Mouse (Mus musculus): ENCODE measurements around the gene Cog3.
A peak's percentile ranks its signal among the peaks of the same experiment; 100 is the strongest.

Cog3 gene

GRCm38 (mm10) chr14:75761028-75761805, 6.9 kb upstream of the Cog3 start:
- peak; percentile 45 for DNase-seq (ENCODE audit: low spot score)

- no peak for DNase-seq (ENCODE audit: low spot score)
Observed at GRCm38 (mm10) chr14:75758401-75758800, 4.1 kb upstream of the Cog3 start.

GRCm38 (mm10) chr14:75757821-75758220, 3.5 kb upstream of the Cog3 start:
- no peak for DNase-seq (ENCODE audit: low spot score)

- DNase-seq (ENCODE audit: low spot score) = no peak
Observed at GRCm38 (mm10) chr14:75756971-75757370, 2.7 kb upstream of the Cog3 start.

DNA sequence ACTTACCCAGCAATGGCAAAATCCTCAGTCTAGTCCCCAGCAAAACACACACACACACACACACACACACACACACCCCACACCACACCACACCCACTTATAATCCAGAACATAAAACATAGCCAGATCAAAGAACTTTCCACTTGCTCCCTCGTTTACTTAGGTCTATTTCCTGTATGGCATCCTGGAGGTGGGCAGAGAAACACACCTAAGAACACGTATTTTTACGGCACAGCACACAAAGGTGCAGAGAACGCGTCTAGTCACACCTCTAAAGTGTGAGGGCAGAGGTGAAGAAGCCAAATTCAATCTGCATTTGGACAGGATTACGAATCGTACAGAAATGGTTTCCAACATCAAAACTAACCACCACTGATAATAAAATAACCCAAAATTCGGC, 1.1 kb downstream of the Cog3 start:
- peak; percentile 34 for DNase-seq (ENCODE audit: low spot score)

DNA sequence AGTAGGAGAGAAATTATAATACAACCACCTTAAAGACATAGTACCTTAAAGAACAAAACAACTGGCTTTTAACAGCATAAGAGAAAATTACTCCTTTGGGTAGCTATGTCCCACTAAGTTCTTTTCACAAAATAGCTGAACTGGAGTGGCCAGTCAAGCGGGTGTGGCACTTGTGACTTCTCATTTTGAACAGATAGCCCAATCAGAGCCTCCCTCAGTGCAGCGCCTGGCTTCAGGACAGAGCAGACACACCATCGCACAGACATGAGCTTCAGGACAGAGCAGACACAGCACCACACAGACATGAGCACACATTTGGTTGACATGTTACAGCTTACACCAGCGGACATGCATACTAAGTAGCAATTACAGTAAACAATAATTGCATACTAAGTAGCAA, 3.3 kb downstream of the Cog3 start:
- DNase-seq (ENCODE audit: low spot score) = no peak

DNA sequence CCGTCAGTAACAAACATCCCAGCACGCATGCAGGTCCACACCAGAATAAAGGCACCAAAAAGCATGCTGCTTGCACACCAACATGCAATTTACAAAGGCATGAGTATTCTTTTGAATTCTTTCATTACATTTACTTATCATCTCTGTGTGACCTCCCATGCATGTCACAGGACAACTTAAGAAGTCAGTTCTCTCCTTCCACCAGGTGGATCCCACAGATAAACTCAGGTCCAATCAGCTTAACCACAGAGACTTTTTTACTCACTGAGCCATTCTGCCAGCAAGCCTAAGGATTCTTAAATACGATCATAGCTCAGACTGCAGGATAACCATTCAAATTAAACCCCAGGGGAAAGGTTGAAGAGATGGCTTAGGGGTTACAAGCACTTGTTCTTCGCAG, 5.2 kb downstream of the Cog3 start:
- DNase-seq (ENCODE audit: low spot score) = no peak

DNA sequence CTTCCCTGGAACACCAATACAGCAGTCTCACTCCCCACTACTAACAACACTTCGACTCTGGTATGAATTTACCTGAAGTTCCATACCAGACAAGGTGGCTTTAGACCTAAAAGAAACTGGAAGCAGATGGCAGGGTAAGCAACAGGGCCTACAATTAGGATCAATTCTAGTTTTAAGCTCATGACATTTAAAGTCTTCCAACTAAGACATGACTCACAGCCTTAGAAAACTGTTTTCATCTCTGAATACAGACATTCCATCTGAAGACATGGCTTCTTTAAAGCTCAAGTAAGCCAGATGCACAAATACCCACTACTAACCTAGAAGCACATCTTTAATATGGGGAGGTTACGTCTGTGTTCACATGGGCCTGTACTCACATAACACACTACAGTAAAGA, 6.4 kb downstream of the Cog3 start:
- no peak for DNase-seq (ENCODE audit: low spot score)

DNA sequence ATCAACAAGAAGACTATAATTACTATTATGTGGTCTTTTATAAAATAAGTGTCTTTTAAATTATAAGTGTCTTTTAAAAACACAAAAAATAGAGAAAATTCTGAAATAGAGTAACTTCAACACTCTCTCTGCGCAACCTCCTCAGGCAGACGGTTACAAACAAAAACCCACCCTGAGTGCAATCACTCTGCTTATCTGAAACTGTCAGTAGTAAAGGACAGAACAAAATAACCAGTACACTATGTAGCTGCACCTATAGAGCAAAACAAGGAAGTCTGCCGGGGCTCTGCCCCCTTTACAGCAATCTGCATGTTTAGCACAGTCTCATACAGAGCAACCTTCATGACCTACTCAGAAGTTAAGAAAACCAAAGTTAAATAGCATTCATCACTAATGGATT, 12.4 kb downstream of the Cog3 start:
- DNase-seq (ENCODE audit: low spot score) = no peak

- DNase-seq (ENCODE audit: low spot score) = no peak
Observed at GRCm38 (mm10) chr14:75735597-75735996, 18.7 kb downstream of the Cog3 start.

GRCm38 (mm10) chr14:75732631-75733030, 21.7 kb downstream of the Cog3 start:
- no peak for DNase-seq (ENCODE audit: low spot score)

GRCm38 (mm10) chr14:75731361-75731760, 23.0 kb downstream of the Cog3 start:
- DNase-seq (ENCODE audit: low spot score) = no peak

- no peak for DNase-seq (ENCODE audit: low spot score)
Observed at GRCm38 (mm10) chr14:75728111-75728510, 26.2 kb downstream of the Cog3 start.

GRCm38 (mm10) chr14:75727046-75727445, 27.3 kb downstream of the Cog3 start:
- no peak for DNase-seq (ENCODE audit: low spot score)

GRCm38 (mm10) chr14:75722816-75723215, 31.5 kb downstream of the Cog3 start:
- no peak for DNase-seq (ENCODE audit: low spot score)

DNA sequence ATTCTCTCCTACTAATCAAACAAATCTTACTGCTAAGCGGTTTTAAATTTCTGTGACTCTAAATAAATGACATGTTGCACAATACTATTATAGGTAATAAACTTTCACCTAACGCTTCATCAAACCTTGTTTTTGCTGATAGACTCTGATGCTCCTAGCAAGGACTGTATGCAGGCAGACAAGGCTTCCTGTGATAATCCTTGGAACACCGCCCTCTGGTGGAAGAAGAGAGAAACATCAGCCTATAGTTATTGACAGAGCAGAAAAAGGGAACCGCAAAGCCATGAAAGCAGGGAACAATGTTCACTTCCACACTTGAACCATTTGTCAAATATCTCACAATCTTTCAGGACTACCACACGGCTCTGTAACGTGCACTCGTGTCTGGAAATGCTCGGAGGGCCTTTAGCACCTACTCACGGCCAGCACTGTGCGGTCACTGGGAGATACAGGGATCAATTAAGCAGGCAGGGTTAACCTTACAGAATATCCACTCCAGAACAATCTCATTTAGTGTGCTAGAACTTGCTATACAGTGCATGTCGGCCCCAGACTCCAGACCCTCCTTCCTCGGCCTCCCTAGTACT, 32.2 kb downstream of the Cog3 start:
- peak; percentile 62 for DNase-seq (ENCODE audit: low spot score)

- DNase-seq (ENCODE audit: low spot score) = no peak
Observed at GRCm38 (mm10) chr14:75720121-75720520, 34.2 kb downstream of the Cog3 start.

GRCm38 (mm10) chr14:75716410-75716809, 37.9 kb downstream of the Cog3 start:
- DNase-seq (ENCODE audit: low spot score) = no peak

DNA sequence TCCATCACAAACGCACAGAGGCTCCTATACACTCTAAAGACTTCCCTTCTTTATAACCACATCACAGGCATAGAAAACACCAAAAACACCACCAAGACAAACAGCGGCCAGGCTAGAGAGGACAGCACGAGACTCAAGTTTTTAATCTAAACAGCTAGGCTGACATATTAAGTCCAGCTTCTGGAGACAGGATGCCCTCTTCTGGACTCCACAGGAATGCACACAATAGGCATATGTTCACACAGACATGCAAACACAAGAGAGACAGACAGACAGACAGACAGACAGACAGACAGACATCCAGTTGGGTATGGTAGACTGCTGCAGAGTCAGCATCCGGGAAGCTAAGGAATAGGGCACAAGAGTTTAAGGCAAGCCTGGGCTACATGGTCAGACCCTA, 40.7 kb downstream of the Cog3 start:
- no peak for DNase-seq (ENCODE audit: low spot score)

DNA sequence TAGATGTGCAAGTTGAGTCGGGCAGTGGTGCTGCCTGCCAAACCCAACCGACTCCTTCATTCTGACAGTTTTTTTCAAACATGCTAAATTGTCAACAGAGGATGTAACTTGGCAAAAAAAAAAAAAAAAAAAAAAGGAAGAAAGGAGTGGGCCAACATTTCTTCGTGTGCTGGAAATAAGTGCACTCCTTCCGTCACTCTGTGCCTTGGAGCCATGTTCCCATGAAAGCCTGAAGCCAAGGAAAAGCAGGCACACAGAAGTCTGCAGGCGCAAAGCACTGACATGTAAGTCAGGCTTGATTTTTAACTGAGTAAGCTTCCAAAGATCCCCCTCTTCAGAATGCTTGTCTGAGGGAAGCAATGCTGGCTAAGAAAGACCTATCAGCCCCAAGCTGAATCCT, 41.6 kb downstream of the Cog3 start:
- no peak for DNase-seq (ENCODE audit: low spot score)

DNA sequence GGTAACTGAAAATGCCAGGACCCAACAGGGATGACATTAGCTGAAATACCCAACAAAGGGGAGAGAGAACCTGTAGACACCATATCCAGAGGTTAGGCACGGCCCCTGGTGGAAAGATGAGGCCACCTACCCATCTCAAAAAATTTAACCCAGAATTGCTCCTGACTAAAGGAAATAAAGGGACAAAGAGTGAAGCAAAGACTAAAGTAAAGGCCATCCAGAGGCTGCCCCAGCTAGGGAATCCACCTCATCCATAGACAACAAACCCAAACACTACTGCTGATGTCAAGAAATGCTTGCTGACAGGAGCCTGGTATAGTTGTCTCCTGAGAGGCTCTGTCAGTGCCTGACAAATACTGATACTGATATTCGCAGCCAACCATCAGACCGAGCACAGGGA, 42.6 kb downstream of the Cog3 start:
- no peak for DNase-seq (ENCODE audit: low spot score)

DNA sequence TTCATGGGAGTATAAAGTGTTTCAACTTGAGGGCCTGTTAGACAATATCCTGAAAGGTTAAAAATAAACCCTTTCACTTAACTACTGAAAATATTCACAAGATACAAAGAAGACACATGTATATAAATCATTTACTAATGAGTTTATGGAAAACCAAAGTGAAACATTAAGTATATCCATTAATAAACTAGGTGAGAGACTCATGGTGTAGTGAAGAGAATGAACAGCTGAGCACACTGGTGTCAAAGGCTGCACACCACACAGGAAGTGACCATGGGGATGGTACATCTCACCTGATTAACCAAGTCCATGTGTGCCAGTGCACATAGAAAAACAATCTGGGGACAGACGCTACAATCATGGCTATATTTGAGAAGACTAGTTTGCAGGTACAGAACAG, 45.3 kb downstream of the Cog3 start:
- DNase-seq (ENCODE audit: low spot score) = no peak

DNA sequence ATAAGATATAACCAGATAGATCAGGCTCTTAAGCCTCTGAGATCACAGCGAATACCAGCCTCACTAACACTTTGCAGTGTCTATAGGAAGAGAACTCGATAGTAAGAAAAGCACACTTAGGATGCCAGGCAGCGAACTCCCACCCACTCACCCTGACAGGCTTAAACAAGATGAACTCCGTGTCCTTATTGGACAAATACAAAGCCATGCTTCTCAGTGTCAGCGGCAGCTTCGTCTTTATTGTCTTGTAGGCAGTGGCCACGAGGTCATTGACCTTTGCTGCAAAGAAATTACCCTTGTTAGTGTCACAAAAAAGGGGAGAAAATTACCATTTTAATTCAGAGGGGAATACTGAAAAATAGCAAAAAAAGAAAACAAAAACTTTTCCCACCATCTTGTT, 46.5 kb downstream of the Cog3 start:
- DNase-seq (ENCODE audit: low spot score) = no peak

GRCm38 (mm10) chr14:75706647-75707046, 47.7 kb downstream of the Cog3 start:
- DNase-seq (ENCODE audit: low spot score) = no peak
